Mouse (Mus musculus): ENCODE measurements around the gene F2rl1. TPM values are rescaled to one million over a fixed set of nuclear protein-coding genes. Genes with fewer than 3 reads are reported as not detected.

Gene F2rl1
- polyA plus RNA-seq, 1 experiment: 0.42 TPM

DNA sequence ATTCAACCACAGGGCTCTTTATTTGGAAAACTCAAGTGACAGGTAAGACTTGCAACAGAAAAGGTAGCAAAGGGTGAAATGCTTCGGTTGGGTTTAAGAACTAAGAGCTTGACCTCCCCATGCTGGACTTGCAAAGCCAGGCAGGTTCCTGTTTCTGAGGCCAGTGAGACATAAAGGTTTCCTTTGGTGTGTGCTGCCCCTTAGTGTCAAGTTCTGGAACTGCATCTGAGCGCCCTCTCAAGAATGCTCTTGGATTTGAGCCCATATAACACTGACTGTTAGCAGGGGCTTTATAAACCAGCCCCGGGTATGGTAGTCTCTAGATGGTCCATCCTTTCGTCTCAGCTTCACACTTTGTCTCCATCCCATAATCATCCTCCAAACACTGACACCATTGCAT is 43.6 kb downstream of the F2rl1 start:
- no peak for TF ChIP-seq POLR2A (IDR thresholded peaks at IDR 0.05; ENCODE audit: extremely low read depth, insufficient read depth, low read length)
- peak; percentile 94 for TF ChIP-seq CTCF (IDR thresholded peaks at IDR 0.05; ENCODE audit: extremely low read depth, insufficient read depth, low read length)
- H3K27ac ChIP-seq (ENCODE audit: insufficient read depth, low read length): no peak overlapping the region
- H3K4me3 ChIP-seq (ENCODE audit: insufficient read depth, low read length): no peak overlapping the region
- H3K4me1 ChIP-seq (ENCODE audit: control insufficient read depth, insufficient read depth, low read length): no peaks in the 10 kb centered on the region

DNA sequence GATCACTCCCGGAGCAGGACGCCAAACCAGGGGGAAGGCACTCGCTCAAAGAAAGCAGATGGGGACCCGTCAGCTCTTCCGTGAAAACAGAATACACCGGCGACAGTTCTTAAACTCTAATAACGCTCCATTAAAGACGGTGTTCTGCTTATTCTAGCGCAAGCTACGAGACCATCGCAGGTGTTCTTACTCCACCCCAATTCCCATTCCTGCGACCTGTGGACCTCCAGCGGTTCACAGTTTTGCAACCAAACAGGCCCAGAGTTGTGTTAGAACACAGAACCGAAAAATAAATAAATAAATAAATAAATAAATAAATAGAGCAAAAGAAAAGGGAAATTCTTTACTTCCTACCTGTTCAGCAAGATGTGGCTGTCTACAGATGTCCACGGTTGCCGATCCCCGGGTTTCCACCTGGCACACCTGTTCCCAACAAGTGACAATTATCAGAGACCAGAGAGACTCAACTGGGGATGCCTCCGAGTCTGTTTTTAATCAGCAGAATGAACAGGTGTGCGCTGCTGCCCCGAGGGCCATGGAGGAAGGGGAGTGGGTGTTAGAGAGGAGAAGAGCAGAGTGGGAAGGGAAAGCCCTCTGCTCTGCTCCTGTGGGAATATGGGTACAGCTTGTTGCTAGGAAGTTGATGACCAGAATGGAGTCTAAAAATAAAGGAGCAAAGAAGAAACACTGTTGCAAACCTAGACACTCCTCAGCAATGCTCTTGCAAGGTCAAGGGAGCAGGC is 46.2 kb downstream of the F2rl1 start, which contains the start of gene S100z:
Gene S100z (minus strand): TSS at position 51 of the 743 bp plus-strand sequence.
- Histone ChIP-seq H3K4me3 (ENCODE audit: insufficient read depth, low read length) (no peak within 1 kb of the TSS), H3K27ac (ENCODE audit: insufficient read depth, low read length) (no peak within 1 kb of the TSS), H3K4me1 (ENCODE audit: control insufficient read depth, insufficient read depth, low read length) (no peaks in the 10 kb centered on the region)
- no peak for TF ChIP-seq CTCF (IDR thresholded peaks at IDR 0.05; ENCODE audit: extremely low read depth, insufficient read depth, low read length)
- no peak for TF ChIP-seq POLR2A (IDR thresholded peaks at IDR 0.05; ENCODE audit: extremely low read depth, insufficient read depth, low read length)

DNA sequence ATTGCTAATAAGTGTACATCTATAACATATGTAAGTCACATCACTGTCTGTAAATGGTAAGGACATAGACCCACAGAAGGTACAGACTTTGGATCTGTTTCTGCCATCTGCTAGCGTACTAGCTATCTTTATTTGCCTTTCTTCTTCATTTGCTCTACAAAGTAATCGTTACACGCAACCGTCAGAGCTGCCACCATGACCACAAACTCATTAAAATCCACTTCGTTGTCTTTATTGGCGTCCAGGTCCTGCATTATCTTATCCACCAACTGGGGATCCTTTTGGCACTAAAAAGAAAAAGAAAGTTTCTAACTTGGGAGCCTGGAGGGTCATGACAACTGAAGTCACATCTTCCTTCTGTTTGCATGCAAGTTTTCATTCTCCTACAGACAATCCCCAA is 47.9 kb downstream of the F2rl1 start:
- no peak overlapping the region for H3K4me3 ChIP-seq (ENCODE audit: insufficient read depth, low read length)
- H3K4me1 ChIP-seq (ENCODE audit: control insufficient read depth, insufficient read depth, low read length): no peaks in the 10 kb centered on the region
- no peak for TF ChIP-seq POLR2A (IDR thresholded peaks at IDR 0.05; ENCODE audit: extremely low read depth, insufficient read depth, low read length)
- no peak for TF ChIP-seq CTCF (IDR thresholded peaks at IDR 0.05; ENCODE audit: extremely low read depth, insufficient read depth, low read length)
- no peak overlapping the region for H3K27ac ChIP-seq (ENCODE audit: insufficient read depth, low read length)

DNA sequence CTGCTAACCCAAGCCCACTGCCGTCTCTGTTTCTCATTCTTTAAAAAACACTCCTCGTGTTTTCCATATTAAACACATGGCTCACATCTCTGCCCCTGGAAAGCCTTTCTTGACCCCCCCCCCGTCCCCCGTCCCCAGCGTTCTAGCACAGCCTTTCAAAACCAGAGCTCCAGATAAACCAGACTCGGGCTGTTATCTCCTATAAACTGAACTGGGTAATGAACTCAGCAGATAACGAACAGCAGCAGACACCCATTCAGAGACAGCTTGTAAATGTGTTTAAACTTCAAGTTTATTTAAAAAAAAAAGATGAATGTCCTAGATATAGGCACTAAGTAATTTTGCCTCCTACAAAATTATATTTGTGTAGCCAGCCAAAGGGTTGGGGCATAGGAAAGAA is 49.9 kb downstream of the F2rl1 start:
- Histone ChIP-seq H3K4me1 (ENCODE audit: control insufficient read depth, insufficient read depth, low read length) (no peaks in the 10 kb centered on the region), H3K4me3 (ENCODE audit: insufficient read depth, low read length) (no peak overlapping the region), H3K27ac (ENCODE audit: insufficient read depth, low read length) (no peak overlapping the region)
- TF ChIP-seq POLR2A (IDR thresholded peaks at IDR 0.05; ENCODE audit: extremely low read depth, insufficient read depth, low read length): no peak
- no peak for TF ChIP-seq CTCF (IDR thresholded peaks at IDR 0.05; ENCODE audit: extremely low read depth, insufficient read depth, low read length)

DNA sequence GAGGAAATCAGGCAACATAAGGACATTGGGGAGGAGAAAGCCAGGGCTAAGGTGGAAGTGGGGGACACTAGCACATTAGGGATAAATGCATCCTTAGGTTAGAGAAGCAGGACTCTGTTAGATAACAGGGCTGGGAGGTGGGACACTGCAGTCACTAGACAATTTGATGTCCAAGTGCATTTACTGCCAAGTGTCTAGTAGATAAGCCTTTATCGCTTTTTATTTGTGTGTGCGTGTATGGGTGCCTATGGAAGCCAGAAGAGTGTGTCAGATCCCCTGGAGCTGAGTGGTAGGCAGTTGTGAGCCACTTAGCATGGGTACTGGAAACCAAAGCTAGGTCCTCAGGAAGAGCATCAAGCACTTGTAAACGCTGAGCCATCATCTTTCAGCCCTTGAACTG is 50.7 kb downstream of the F2rl1 start:
- TF ChIP-seq CTCF (IDR thresholded peaks at IDR 0.05; ENCODE audit: extremely low read depth, insufficient read depth, low read length): no peak
- Histone ChIP-seq H3K4me3 (ENCODE audit: insufficient read depth, low read length) (no peak overlapping the region), H3K4me1 (ENCODE audit: control insufficient read depth, insufficient read depth, low read length) (no peaks in the 10 kb centered on the region), H3K27ac (ENCODE audit: insufficient read depth, low read length) (no peak overlapping the region)

DNA sequence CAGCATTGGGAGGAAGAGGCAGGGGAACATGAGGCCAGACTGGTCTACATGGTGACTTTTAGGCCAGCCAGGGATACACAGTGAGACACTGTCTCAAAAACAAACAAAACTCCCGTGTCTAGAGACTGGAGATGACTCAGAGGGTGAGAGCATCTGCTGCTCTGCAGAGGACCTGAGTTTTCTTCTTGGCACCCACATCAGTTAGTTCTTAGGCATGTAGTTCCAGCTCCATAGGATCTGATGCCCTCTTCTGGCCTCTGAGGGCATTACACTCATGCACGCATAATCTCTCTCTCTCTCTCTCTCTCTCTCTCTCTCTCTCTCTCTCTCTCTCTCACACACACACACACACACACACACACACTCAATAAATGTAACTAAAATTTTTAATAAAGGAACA is 54.1 kb downstream of the F2rl1 start:
- no peak for TF ChIP-seq POLR2A (IDR thresholded peaks at IDR 0.05; ENCODE audit: extremely low read depth, insufficient read depth, low read length)
- peak; percentile 15; the same call in 1 of the 2 replicates for TF ChIP-seq CTCF (IDR thresholded peaks at IDR 0.05; ENCODE audit: extremely low read depth, insufficient read depth, low read length)
- no peak overlapping the region for H3K27ac ChIP-seq (ENCODE audit: insufficient read depth, low read length)
- no peak overlapping the region for H3K4me3 ChIP-seq (ENCODE audit: insufficient read depth, low read length)
- H3K4me1 ChIP-seq (ENCODE audit: control insufficient read depth, insufficient read depth, low read length): no peaks in the 10 kb centered on the region

Other genes with a start within 250 kb of the F2rl1 start
- 19.5 and 19.8 TPM in 2 replicates for gene Zbed3, start 201.6 kb downstream of the F2rl1 start, polyA plus RNA-seq (2012; rRNA removed)
- 36.5 and 39.4 TPM in 2 replicates for gene Aggf1, start 149.9 kb downstream of the F2rl1 start, polyA plus RNA-seq (2012; rRNA removed)
- gene Crhbp, start 80.3 kb downstream of the F2rl1 start, polyA plus RNA-seq (2012; rRNA removed): 21.0 and 23.9 TPM in 2 replicates
- gene S100z, start 46.5 kb downstream of the F2rl1 start, polyA plus RNA-seq (2012; rRNA removed): not detected in 2 replicates
- gene F2r, start 93.3 kb upstream of the F2rl1 start, polyA plus RNA-seq (2012; rRNA removed): 2.6 and 2.8 TPM in 2 replicates
- 0.92 and 1.1 TPM in 2 replicates for gene F2rl2, start 171.6 kb upstream of the F2rl1 start, polyA plus RNA-seq (2012; rRNA removed)